Mouse (Mus musculus): ENCODE measurements around the gene Pdcd10. TPM values are rescaled to one million over a fixed set of nuclear protein-coding genes. Genes with fewer than 3 reads are reported as not detected.

The Pdcd10 gene
- 1.8 and 2.3 TPM in 2 replicates for polyA plus RNA-seq (2012)

GRCm38 (mm10) chr3:75556695-75557291 is at the start of gene Pdcd10:
Gene Pdcd10, minus strand, starts transcription at chr3:75556856.
- no peak for TF ChIP-seq GATA1 (IDR thresholded peaks at IDR 0.05; ENCODE audit: low read length)

DNA sequence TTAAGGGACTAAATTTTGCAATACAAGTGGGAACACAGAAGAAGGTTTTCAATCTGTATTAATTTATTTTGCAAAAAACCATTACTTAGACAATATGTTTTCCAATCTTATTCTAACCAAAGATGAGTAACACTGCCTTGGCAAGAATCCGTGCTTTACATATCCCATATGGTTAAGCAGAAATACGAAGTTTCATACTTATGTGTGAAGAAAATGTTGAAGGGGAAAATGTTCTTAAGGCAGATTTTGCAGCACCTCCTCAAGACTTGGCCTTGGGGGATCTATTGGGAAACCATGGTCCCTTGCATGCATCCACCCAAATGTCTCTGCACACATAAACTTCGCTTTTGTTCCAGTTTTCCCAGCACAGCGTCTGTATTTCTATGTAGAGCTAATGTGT is 28.2 kb upstream of the Pdcd10 start:
- TF ChIP-seq GATA1 (IDR thresholded peaks at IDR 0.05; ENCODE audit: low read length) = no peak

DNA sequence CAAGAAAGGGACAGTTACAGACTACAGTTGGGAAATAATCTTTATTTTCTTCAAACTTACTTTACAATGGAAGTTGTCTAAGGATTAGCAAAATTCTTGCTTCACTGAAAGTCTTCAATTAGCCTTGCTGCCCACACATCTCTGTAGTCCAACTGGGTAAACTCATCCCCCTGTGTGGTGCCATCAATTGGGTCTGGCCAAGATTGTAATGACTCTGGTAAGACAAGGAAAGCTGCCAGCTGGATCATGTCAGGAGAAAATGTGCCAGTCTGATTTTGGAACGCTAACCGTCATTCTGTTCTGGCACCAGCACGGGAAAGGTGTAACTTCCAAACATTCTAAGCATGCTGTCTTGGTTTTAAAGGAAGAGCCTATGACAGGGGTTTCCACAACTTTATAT is 26.6 kb upstream of the Pdcd10 start:
- no peak for TF ChIP-seq GATA1 (IDR thresholded peaks at IDR 0.05; ENCODE audit: low read length)

DNA sequence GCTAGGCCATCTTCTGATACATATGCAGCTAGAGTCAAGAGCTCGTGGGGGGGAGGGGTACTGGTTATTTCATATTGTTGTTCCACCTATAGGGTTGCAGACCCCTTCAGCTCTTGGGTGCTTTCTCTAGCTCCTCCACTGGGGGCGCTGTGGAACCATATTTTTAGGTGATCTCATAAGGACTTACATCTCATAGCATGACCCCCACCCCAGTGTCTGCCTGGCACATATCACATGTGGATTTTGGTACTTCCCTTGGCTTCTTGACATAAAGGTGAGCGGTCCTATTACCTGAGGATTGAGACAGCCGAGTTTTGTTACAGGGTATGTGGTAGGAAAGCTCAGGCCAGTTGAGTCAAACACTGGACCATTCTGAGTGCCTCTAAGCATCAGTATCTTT is 22.7 kb upstream of the Pdcd10 start:
- no peak for TF ChIP-seq GATA1 (IDR thresholded peaks at IDR 0.05; ENCODE audit: low read length)

DNA sequence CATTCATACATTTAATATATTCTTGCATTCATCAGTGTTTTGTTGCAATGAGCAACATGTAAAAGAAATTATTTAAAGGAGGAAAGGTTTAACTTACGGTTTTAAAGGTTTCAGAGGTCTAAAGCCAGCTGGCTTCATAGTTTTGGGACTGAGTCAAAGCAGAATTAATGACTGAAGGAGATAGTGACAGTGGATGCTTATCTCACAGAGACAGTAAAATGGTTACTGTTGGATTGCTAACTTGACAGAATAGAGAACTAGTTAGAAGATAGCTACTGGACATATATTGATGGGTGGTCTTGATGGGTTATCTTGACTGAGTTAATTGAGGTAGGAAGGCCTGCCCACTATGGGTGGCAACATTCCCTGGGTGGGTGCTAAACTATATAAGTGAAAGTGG is 18.9 kb upstream of the Pdcd10 start:
- no peak for TF ChIP-seq GATA1 (IDR thresholded peaks at IDR 0.05; ENCODE audit: low read length)

- no peak for TF ChIP-seq GATA1 (IDR thresholded peaks at IDR 0.05; ENCODE audit: low read length)
Observed at GRCm38 (mm10) chr3:75574074-75574473, 17.4 kb upstream of the Pdcd10 start.

DNA sequence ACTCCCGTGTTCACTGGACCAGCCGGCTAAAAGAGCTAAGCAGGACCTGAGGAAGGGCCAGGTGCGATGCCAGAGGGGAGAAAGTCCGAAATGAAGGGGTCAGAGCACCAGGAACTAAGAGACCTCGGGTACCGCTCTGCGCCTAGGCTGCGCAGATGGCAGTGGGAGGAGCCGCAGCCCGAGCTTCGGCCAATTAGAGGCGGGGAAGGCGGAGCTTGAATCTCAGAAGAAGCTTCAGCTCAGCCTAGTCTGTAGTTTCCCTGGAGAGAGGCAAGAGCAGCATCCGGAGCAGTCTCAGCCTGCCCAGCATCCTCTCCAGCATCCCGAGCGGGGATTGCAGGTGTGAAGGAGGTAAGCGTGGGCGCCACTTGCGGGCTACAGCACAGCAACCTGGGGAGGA is 636 bp upstream of the Pdcd10 start, which contains the start of gene Serpini1:
Gene Serpini1 (plus strand): TSS at position 256 of the 400 bp plus-strand sequence.
- TF ChIP-seq GATA1 (IDR thresholded peaks at IDR 0.05; ENCODE audit: low read length) = no peak

DNA sequence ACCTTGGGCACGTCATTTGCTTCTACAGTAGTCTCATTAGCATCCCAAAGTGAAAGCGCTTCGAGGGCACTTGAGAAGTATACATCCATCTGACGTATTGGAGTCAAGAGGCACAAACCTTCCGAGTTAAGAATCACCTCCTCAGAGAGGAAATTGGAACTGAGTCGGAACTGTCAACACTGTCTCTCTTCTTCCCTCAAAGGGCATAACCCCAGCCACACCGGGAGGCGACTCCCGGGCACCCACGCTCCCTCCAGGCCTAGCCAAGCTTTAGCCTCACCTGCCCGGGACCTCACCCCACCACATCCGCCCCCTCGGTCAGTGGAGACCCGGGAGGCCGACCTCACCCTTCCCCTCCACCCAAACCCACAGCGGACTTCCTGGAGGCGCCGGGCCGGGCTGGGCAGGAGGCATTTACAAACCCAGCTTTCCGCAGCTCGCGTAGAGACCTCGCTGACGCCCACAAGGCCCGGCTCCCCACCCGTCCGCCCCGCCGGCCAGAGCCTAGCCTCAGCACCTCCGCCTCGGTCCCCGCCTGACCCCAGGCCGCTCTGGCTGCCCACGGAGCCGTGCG is 448 bp downstream of the Pdcd10 start:
- no peak for TF ChIP-seq GATA1 (IDR thresholded peaks at IDR 0.05; ENCODE audit: low read length)

- TF ChIP-seq GATA1 (IDR thresholded peaks at IDR 0.05; ENCODE audit: low read length) = no peak
Observed at GRCm38 (mm10) chr3:75551248-75551647, 5.4 kb downstream of the Pdcd10 start.

GRCm38 (mm10) chr3:75544287-75544686 is 12.4 kb downstream of the Pdcd10 start:
- no peak for TF ChIP-seq GATA1 (IDR thresholded peaks at IDR 0.05; ENCODE audit: low read length)

DNA sequence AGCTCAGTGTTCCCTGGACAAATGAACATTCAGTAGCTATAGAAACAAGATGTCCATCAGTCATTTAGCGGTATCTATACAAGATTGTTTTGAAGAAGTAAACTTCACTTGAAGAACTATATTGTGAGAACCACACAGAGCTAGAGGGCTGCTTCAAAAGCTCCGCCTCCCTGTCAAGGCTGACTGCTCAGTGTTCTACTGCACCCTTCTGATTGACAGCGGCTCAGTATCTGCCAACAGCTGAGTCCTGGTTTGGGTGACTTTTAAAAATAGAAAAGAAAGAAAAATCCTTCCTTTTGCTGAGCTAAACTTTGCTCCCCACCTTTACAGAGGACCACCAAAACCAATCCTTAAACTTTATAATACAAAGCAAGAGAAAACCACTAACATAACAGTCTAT is 13.8 kb downstream of the Pdcd10 start:
- TF ChIP-seq GATA1 (IDR thresholded peaks at IDR 0.05; ENCODE audit: low read length) = no peak

- TF ChIP-seq GATA1 (IDR thresholded peaks at IDR 0.05; ENCODE audit: low read length) = no peak
Observed at GRCm38 (mm10) chr3:75541259-75541658, 15.4 kb downstream of the Pdcd10 start.

GRCm38 (mm10) chr3:75534045-75534834 is 22.4 kb downstream of the Pdcd10 start:
- TF ChIP-seq GATA1 (IDR thresholded peaks at IDR 0.05; ENCODE audit: low read length) = no peak

DNA sequence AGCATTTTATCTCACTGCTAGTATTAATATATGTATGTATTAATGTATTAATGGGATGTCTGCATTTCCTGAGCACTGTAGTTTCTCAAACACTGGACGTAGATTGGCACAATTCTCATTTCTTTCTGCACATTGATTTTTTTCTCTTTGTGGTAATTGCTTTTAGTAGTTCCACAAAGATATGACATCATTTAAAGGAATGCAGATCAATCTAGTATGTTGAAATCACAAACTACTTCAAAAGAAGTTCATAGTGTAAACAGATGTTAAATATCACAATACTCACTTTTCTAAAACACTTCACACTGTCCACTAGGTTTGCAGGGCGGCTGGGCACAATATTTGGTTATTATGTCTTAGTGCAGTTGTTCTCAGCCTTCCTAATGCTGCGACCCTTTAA is 25.6 kb downstream of the Pdcd10 start:
- TF ChIP-seq GATA1 (IDR thresholded peaks at IDR 0.05; ENCODE audit: low read length) = no peak

GRCm38 (mm10) chr3:75522527-75522926 is 34.1 kb downstream of the Pdcd10 start:
- TF ChIP-seq GATA1 (IDR thresholded peaks at IDR 0.05; ENCODE audit: low read length) = no peak

DNA sequence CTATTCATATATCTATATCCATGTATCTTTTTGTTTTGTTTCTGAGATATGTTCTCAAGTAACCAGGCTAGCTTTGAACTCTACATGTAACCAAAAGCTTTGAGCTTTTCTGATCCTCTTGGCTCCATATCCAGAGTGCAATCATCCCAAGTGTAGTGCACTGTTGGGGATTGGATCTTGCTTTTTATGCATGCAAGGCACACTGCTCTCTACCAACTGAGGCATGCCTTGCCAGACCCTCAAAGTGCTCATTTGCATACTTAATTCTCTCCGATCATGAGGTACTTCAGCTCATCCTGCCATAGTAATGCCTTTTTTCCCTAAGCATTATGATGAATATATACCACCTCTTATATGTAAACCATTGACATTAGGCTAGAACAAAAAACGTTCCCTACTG is 35.3 kb downstream of the Pdcd10 start:
- TF ChIP-seq GATA1 (IDR thresholded peaks at IDR 0.05; ENCODE audit: low read length) = no peak

All from G1E-ER4 (cell line).